Mouse (Mus musculus): Measurements from ENCODE around the gene Dennd6a. TPM values are rescaled to one million over a fixed set of nuclear protein-coding genes. Genes with fewer than 3 reads are reported as not detected.
"Not testable (repeated sequence)": the region's sequence is repeated elsewhere in the genome, so short reads cannot be mapped to it uniquely, and the experiment has no call there.

The Dennd6a gene
- polyA plus RNA-seq, 1 experiment from 2014 or later = 28.5 TPM

DNA sequence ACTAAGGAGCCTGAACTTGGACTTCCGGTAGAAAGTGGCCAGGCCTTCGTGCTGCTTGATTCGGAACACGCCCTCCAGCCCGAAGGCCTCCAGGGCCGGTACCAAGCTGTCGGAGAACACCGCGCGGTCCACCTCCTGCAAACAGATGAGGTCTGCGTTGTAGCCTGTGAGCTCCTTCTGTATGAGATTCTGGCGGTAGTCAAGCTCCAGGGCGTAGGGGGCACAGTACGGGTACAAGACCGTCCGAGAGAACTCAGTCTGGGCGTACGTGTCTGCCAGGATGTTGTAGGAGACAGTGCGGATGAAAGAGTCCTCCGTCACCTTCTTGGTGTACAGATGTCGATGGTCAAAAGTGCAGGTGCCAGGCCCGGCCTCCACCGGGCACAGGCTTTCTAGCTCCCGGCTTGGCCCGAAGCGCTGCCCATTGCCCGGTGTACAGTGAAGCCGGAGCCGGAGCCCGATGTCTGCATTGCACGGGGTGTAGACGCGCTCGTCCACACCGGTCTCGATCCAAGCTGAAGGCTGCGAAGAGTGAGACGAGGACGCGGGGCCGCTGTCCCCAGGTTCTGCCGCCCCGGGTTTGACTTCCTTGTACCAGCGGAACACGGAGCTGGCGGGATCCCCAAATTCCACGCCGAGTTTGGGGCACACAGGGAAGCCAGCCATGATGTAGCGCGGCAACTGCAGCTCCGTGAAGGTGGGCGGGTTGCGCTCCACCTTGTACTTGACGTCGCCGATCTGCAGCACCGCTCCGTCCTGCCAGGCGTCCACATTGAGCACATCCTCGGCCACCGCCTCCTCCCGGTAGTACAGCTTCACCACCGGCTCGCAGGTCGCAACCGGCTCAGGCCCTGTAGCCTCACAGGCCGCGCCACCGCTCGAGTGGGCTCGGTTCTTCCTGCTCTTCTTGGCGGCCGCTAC is 95.0 kb downstream of the Dennd6a start:
- Histone ChIP-seq H3K4me3 (ENCODE audit: low read depth, low read length) (peak overlapping the region; percentile 90), H3K4me1 (ENCODE audit: control insufficient read depth, insufficient read depth, low read length) (peaks cover 18% of the 10 kb centered on the region), H3K9me3 (ENCODE audit: control insufficient read depth, low read length) (no peaks in the 10 kb centered on the region), H3K4me2 (ENCODE audit: low read depth, low read length) (peak overlapping the region; percentile 97), H3K9ac (ENCODE audit: low read depth, low read length) (peak overlapping the region; percentile 85), H3K27ac (replicated peaks; ENCODE audit: low read depth, low read length) (peak overlapping the region; percentile 83), H3K36me3 (ENCODE audit: control insufficient read depth, insufficient read depth, low read length) (peaks cover 20% of the 10 kb centered on the region), H3K27me3 (replicated peaks; ENCODE audit: control insufficient read depth, insufficient read depth, low read length) (no peaks in the 10 kb centered on the region)
- DNase-seq (ENCODE audit: low spot score) (peak; percentile 24), ATAC-seq (ENCODE audit: low read depth) (peak; percentile 39)
- 1% methylated on average over 52 of the region's 73 CpGs for WGBS

DNA sequence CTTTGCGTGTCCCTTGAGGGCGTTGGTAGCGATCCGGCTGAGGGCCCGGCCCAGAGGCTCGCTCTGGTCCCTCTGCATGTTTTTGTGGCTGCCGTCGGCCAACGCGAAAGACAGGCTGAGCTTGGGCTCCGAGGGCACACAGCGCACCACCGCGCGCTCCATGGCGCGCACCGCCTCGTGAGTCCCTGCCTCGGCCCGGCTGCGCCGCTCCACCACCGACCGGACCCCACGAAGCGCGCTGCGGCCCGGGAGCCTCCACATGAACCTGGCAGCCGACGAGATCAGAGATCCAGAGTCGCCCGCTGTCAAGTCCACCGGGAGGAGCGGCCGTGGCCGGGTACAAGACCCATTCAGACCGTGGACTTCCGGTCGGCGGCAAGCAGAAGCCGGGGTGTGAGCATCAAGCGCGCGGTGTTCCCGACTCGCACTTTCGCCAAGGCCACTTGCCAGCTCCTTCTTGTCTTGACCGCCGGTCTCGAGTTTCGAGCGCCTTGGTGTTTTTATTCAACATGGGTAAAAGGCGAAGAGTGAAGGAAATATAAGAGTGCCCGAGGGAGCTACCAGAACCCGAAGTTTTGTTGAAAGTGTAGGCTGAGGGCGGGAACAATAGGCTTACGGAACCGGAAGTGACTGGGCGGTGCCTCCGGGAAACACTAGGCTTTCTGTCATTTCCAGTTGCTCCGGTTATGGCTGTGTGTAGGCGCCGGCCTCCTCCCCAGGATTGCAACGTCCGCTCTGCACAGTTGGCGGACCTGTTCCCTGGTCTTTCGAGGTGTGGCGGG is 95.8 kb downstream of the Dennd6a start, which contains the start of gene Pde12:
TSS of gene Pde12 (minus strand) at position 592 of the 782 bp plus-strand sequence.
- H3K36me3 ChIP-seq (ENCODE audit: control insufficient read depth, insufficient read depth, low read length) = peaks cover 15% of the 10 kb centered on the region
- WGBS = under 1% methylated on average over 39 of the region's 70 CpGs
- H3K4me2 ChIP-seq (ENCODE audit: low read depth, low read length) = peak within 1 kb of the TSS; percentile 97
- DNase-seq (ENCODE audit: low spot score) = peak; percentile 95
- peak within 1 kb of the TSS; percentile 85 for H3K9ac ChIP-seq (ENCODE audit: low read depth, low read length)
- H3K4me1 ChIP-seq (ENCODE audit: control insufficient read depth, insufficient read depth, low read length) = peaks cover 18% of the 10 kb centered on the region
- H3K27ac ChIP-seq (replicated peaks; ENCODE audit: low read depth, low read length) = peak within 1 kb of the TSS; percentile 83
- no peaks in the 10 kb centered on the region for H3K9me3 ChIP-seq (ENCODE audit: control insufficient read depth, low read length)
- H3K27me3 ChIP-seq (replicated peaks; ENCODE audit: control insufficient read depth, insufficient read depth, low read length) = no peaks in the 10 kb centered on the region
- ATAC-seq (ENCODE audit: low read depth) = peak; percentile 93
- peak within 1 kb of the TSS; percentile 90 for H3K4me3 ChIP-seq (ENCODE audit: low read depth, low read length)

DNA sequence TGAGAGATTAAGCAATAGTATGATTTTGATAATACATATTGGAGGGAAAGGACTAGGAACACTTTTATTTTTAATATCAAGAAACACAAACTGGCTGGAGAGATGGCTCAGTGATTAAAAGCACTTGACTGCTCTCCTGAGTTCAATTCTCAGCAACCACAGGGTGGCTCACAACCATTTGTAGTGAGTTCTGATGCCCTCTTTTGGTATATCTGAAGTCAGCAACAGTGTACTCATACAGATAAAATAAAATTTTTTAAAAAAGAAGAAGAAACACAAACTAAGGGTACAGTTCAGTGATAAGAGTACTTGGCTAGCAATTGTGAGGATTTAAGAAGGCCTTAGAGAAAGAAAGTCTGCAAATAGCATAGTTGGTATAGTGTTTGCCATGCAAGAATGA is 97.3 kb downstream of the Dennd6a start:
- no peak overlapping the region for H3K27ac ChIP-seq (replicated peaks; ENCODE audit: low read depth, low read length)
- peaks cover 3% of the 10 kb centered on the region for H3K36me3 ChIP-seq (ENCODE audit: control insufficient read depth, insufficient read depth, low read length)
- H3K4me2 ChIP-seq (ENCODE audit: low read depth, low read length) = no peak overlapping the region
- peaks cover 18% of the 10 kb centered on the region for H3K4me1 ChIP-seq (ENCODE audit: control insufficient read depth, insufficient read depth, low read length)
- H3K27me3 ChIP-seq (replicated peaks; ENCODE audit: control insufficient read depth, insufficient read depth, low read length) = no peaks in the 10 kb centered on the region
- H3K9ac ChIP-seq (ENCODE audit: low read depth, low read length) = no peak overlapping the region
- no peaks in the 10 kb centered on the region for H3K9me3 ChIP-seq (ENCODE audit: control insufficient read depth, low read length)
- H3K4me3 ChIP-seq (ENCODE audit: low read depth, low read length) = no peak overlapping the region
- no peak for ATAC-seq (ENCODE audit: low read depth)
- DNase-seq (ENCODE audit: low spot score) = no peak

DNA sequence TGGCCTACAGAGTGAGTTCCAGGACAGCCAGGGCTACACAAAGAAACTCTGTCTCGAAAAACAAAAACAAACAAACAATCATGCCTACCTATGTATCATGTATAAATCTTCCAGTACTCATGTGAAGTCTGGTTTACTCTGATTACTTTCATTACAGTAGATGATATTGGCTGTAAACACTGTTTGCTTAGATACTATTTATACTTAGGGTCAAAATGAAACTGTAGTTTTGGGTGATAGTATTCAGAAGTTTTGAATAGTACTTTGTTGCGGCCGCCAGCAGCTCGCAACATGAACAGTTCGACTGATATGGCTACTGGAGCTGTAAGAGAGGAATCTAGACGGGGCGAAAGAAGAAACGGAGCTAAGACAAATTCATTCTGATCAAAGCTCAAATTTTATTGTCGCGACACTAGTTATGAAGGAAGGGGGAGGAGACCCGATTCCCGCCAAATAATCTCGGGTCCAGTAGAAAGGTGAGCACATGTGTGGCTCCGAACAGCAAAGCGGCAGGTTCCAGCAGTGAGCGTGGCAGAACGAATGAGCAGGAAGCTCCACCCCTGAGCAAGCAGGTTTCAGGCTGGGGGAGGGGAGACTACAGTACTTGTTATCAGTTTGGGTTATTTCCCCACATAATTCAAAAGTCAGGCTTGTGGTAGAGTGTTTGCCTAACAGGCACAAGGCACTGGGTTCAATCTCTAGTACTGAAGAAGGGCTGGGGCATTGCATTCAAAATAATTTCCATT is 98.4 kb downstream of the Dennd6a start:
- H3K4me1 ChIP-seq (ENCODE audit: control insufficient read depth, insufficient read depth, low read length) = peaks cover 14% of the 10 kb centered on the region
- not testable (repeated sequence) for H3K4me3 ChIP-seq (ENCODE audit: low read depth, low read length); H3K27me3 ChIP-seq (replicated peaks; ENCODE audit: control insufficient read depth, insufficient read depth, low read length); H3K27ac ChIP-seq (replicated peaks; ENCODE audit: low read depth, low read length); ATAC-seq (ENCODE audit: low read depth); DNase-seq (ENCODE audit: low spot score); H3K9me3 ChIP-seq (ENCODE audit: control insufficient read depth, low read length); H3K9ac ChIP-seq (ENCODE audit: low read depth, low read length); H3K36me3 ChIP-seq (ENCODE audit: control insufficient read depth, insufficient read depth, low read length); H3K4me2 ChIP-seq (ENCODE audit: low read depth, low read length)
- 72% methylated on average over 17 of the region's 17 CpGs for WGBS

DNA sequence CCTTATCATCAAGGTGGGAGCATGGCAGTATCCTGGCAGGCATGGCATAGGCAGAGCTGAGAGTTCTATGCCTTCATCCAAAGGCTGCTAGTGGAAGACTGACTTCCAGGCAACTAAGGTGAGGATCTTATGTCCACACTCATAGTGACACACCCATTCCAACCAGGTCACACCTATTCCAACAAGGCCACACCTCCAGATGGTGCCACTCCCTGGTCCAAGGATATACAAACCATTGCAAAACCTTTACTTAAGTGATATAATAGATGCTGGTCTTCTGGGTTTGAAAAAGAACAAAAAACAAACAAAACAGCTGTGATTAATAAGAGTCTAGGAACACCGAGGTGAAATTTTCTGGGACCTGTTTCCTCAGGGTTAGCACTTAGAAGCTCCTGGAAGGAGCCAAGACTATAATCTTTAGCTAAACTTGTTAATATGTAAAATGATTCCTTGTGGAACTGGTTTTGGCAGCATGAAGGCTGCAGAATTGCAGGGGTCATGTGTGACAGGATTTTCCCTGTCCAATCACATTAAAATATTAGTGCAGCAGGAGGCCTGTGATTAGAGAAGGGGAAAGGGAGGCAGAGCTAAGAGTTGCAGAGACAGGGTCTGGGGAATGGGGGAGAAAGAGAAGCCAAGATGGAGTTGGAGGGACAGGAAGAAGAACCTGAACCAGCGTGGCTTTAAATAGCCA is 101.0 kb downstream of the Dennd6a start:
- peak; percentile 80; the same call in 1 of the 2 replicates for ATAC-seq (ENCODE audit: low read depth)
- DNase-seq (ENCODE audit: low spot score) = peak; percentile 56
- H3K36me3 ChIP-seq (ENCODE audit: control insufficient read depth, insufficient read depth, low read length) = not testable (repeated sequence)

DNA sequence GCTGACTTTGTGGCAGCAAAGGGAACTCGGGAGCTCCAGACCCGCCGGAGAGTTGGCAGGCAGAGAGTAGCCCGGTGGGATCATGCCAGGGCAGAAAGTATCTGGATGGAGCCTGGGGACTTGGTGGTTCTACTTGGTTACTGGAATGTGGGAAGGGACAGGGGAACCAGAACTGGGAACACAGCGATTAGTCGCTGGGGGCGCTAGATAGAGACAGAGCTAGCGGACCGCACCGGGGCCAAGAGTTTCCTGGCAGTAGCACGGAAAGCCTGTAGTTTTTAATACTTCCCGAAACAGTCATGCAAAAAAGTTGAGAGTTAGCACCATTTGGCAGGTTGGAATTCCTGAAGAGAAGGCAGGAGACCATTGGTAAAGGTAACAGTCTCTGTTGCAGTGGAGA is 101.7 kb downstream of the Dennd6a start:
- ATAC-seq (ENCODE audit: low read depth) (no peak; the same call in 1 of the 2 replicates), DNase-seq (ENCODE audit: low spot score) (peak; percentile 41)
- H3K36me3 ChIP-seq (ENCODE audit: control insufficient read depth, insufficient read depth, low read length) = no peaks in the 10 kb centered on the region
- H3K4me1 ChIP-seq (ENCODE audit: control insufficient read depth, insufficient read depth, low read length) = peaks cover 3% of the 10 kb centered on the region
- H3K27me3 ChIP-seq (replicated peaks; ENCODE audit: control insufficient read depth, insufficient read depth, low read length) = no peaks in the 10 kb centered on the region
- H3K9ac ChIP-seq (ENCODE audit: low read depth, low read length) = no peak overlapping the region
- 20% methylated on average over 12 of the region's 12 CpGs for WGBS
- H3K4me2 ChIP-seq (ENCODE audit: low read depth, low read length) = no peak overlapping the region
- H3K4me3 ChIP-seq (ENCODE audit: low read depth, low read length) = no peak overlapping the region
- no peak overlapping the region for H3K27ac ChIP-seq (replicated peaks; ENCODE audit: low read depth, low read length)
- H3K9me3 ChIP-seq (ENCODE audit: control insufficient read depth, low read length) = no peaks in the 10 kb centered on the region

More for the DNA sequence above, 101.0 kb downstream of the Dennd6a start:
- 71% methylated on average over 2 of the region's 2 CpGs for WGBS
- not testable (repeated sequence) for H3K27me3 ChIP-seq (replicated peaks; ENCODE audit: control insufficient read depth, insufficient read depth, low read length); H3K9ac ChIP-seq (ENCODE audit: low read depth, low read length); H3K4me3 ChIP-seq (ENCODE audit: low read depth, low read length); H3K9me3 ChIP-seq (ENCODE audit: control insufficient read depth, low read length); H3K4me1 ChIP-seq (ENCODE audit: control insufficient read depth, insufficient read depth, low read length); H3K27ac ChIP-seq (replicated peaks; ENCODE audit: low read depth, low read length); H3K4me2 ChIP-seq (ENCODE audit: low read depth, low read length)

DNA sequence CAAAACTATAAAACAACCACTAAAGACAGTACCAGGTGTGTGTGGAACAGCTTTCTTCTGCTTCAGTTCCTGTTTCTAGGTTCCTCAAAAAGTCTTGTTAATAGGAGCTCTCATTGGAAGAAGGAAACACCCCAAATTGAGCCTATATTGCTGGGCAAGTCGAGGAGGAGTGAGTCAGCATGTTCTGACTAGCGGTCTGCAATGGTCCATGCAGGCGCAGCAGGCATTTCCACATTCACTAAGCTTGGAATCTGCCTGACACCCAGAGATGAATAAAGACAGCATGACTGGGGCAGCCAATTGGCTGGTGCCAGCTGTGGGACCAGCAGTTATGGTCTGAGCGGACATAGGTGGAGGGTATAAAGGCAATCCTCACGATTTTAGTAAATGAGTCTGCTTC is 102.1 kb downstream of the Dennd6a start:
- WGBS = 85% methylated on average over 5 of the region's 5 CpGs
- H3K4me2 ChIP-seq (ENCODE audit: low read depth, low read length) = no peak overlapping the region
- ATAC-seq (ENCODE audit: low read depth) = no peak

More for the DNA sequence above, 102.1 kb downstream of the Dennd6a start:
- Histone ChIP-seq H3K9me3 (ENCODE audit: control insufficient read depth, low read length) (no peaks in the 10 kb centered on the region), H3K36me3 (ENCODE audit: control insufficient read depth, insufficient read depth, low read length) (no peaks in the 10 kb centered on the region), H3K27me3 (replicated peaks; ENCODE audit: control insufficient read depth, insufficient read depth, low read length) (no peaks in the 10 kb centered on the region), H3K9ac (ENCODE audit: low read depth, low read length) (no peak overlapping the region), H3K4me1 (ENCODE audit: control insufficient read depth, insufficient read depth, low read length) (no peaks in the 10 kb centered on the region), H3K4me3 (ENCODE audit: low read depth, low read length) (no peak overlapping the region), H3K27ac (replicated peaks; ENCODE audit: low read depth, low read length) (no peak overlapping the region)
- DNase-seq (ENCODE audit: low spot score) = no peak

Measured in embryonic facial prominence, embryonic 14.5 days (tissue).